Comparison of ENCODE assay signal across 29 mouse cellular contexts in genomic region chr6:15748943-15749342, GRCm38 (mm10). TPM values are rescaled to one million over a fixed set of nuclear protein-coding genes. Genes with fewer than 3 reads are reported as not detected.
DNase-seq lines count a peak whose midpoint lies in the region; ATAC-seq and TF ChIP-seq lines count a peak whose summit lies in the region.
"Had no signal": no experiment of that assay in that cellular context is flagged by ENCODE, and none has a peak within 500 bp of the region (broad histone marks: within the 10 kb centered on the region; RNA-seq: fewer than 3 reads in every experiment).

No protein-coding gene starts in this region.

- no peak overlapping the region for H3K4me3 ChIP-seq in spleen, adult 2 months (ENCODE audit: extremely low read depth, insufficient read depth, insufficient read length)
- no peak overlapping the region for H3K4me3 ChIP-seq in thymus, adult 2 months (ENCODE audit: control insufficient read depth, insufficient read depth, low read length)
- H3K4me3 ChIP-seq: embryonic facial prominence, embryonic 10.5 days; embryonic facial prominence, embryonic 15.5 days; forebrain, embryonic 12.5 days; heart, embryonic 10.5 days; left cerebral cortex, adult 2 months; limb, embryonic 13.5 days; liver, embryonic 13.5 days; midbrain, embryonic 10.5 days; midbrain, embryonic 15.5 days had no signal

- H3K27me3 ChIP-seq in spleen, adult 2 months (ENCODE audit: control insufficient read depth, insufficient read depth, low read length), result no peaks in the 10 kb centered on the region
- no peaks in the 10 kb centered on the region for H3K27me3 ChIP-seq in thymus, adult 2 months (ENCODE audit: control insufficient read depth, insufficient read depth, low read length)
- H3K27me3 ChIP-seq: embryonic facial prominence, embryonic 15.5 days; limb, embryonic 13.5 days; liver, embryonic 13.5 days; midbrain, embryonic 15.5 days had no signal

- H3K27ac ChIP-seq in spleen, adult 2 months (ENCODE audit: insufficient read depth, low read length), result peak overlapping the region; percentile 89; the same call in 1 of the 2 replicates
- no peak overlapping the region for H3K27ac ChIP-seq in thymus, adult 2 months (ENCODE audit: control insufficient read depth, insufficient read depth, low read length)
- H3K27ac ChIP-seq: embryonic facial prominence, embryonic 10.5 days; embryonic facial prominence, embryonic 15.5 days; forebrain, embryonic 12.5 days; heart, embryonic 10.5 days; hindbrain, embryonic 14.5 days; left cerebral cortex, adult 2 months; limb, embryonic 13.5 days; liver, embryonic 13.5 days; macrophage; midbrain, embryonic 10.5 days; midbrain, embryonic 15.5 days had no signal

- H3K36me3 ChIP-seq in spleen, adult 2 months (ENCODE audit: control insufficient read depth, insufficient read depth, low read length), result no peaks in the 10 kb centered on the region
- no peaks in the 10 kb centered on the region for H3K36me3 ChIP-seq in thymus, adult 2 months (ENCODE audit: control insufficient read depth, insufficient read depth, low read length)
- H3K36me3 ChIP-seq: embryonic facial prominence, embryonic 15.5 days; forebrain, embryonic 12.5 days; midbrain, embryonic 15.5 days had no signal

- peak in 1 of 2 experiments; percentile 30 for DNase-seq in spleen, adult 2 months (ENCODE audit: low read depth in 1 of 2, low spot score in 2 of 2)
- DNase-seq in spleen, postnatal 14 days (ENCODE audit: low spot score in 2 of 2), result no peak
- peak; percentile 33 for DNase-seq in thymus, adult 2 months
- DNase-seq in thymus, postnatal 36 days, result peak; percentile 10 to 52
- no peak for DNase-seq in urinary bladder, postnatal 36 days (ENCODE audit: low spot score in 2 of 2)
- no peak for DNase-seq in frontal cortex, postnatal 14 days (ENCODE audit: low spot score in 2 of 2)
- no peak for DNase-seq in urinary bladder, postnatal 14 days (ENCODE audit: low spot score)
- DNase-seq: adrenal gland, postnatal 36 days; cerebellum, adult 2 months; cerebellum, postnatal 25 days; forebrain, postnatal 0 days; gastrocnemius, postnatal 14 days; kidney, postnatal 14 days; liver, embryonic 13.5 days; lung, adult 18-20 months; right cerebral cortex, adult 18-20 months had no signal

- TF ChIP-seq POLR2A in spleen, adult 2 months (IDR thresholded peaks at IDR 0.05; ENCODE audit: low read depth, low read length), result no peak
- TF ChIP-seq POLR2A in thymus, adult 2 months (IDR thresholded peaks at IDR 0.05; ENCODE audit: control insufficient read depth, extremely low read depth, insufficient read depth, low read length, poor library complexity), result no peak

- peaks cover 33% of the 10 kb centered on the region for H3K4me1 ChIP-seq in spleen, adult 2 months (ENCODE audit: control insufficient read depth, insufficient read depth, insufficient read length)
- H3K4me1 ChIP-seq in thymus, adult 2 months (replicated peaks; ENCODE audit: control insufficient read depth, insufficient read depth, low read length), result peaks cover 3% of the 10 kb centered on the region
- H3K4me1 ChIP-seq: heart, embryonic 10.5 days; liver, embryonic 13.5 days had no signal

- no peak for TF ChIP-seq CTCF in spleen, adult 2 months (IDR thresholded peaks at IDR 0.05; ENCODE audit: extremely low read depth, insufficient read depth, insufficient read length, insufficient replicate concordance)
- no peak for TF ChIP-seq CTCF in thymus, adult 2 months (IDR thresholded peaks at IDR 0.05; ENCODE audit: borderline replicate concordance, control insufficient read depth, extremely low read depth, insufficient read depth, low read length, poor library complexity)

- 32% methylated on average over 2 of the region's 2 CpGs for WGBS in spleen, adult 2 months
- WGBS in thymus, adult 2 months, result 19% methylated on average over 2 of the region's 2 CpGs

- peak; percentile 71 for ATAC-seq in megakaryocyte-erythroid progenitor cell, adult 5-6 weeks (replicated peaks; ENCODE audit: low FRiP score, low TSS enrichment, poor library complexity, severe bottlenecking)
- ATAC-seq: forebrain, postnatal 0 days; intestine, postnatal 0 days; lung, postnatal 0 days; midbrain, embryonic 15.5 days had no signal

RNA-seq across cellular contexts. Expression of gene Mdfic, which starts 28.5 kb away (rescaled TPM):
- 6.0 and 8.2 TPM in 2 replicates for polyA plus RNA-seq in spleen, adult 2 months (2012; rRNA removed)
- total RNA-seq in megakaryocyte-erythroid progenitor cell, adult 5-6 weeks (2014; fragmentation: Nextera tagmentation), result 0.11 and 0.45 TPM in 2 replicates
- 2.8 and 4.4 TPM in 2 replicates for total RNA-seq in megakaryocyte-erythroid progenitor cell, adult 5-6 weeks (2017)
- polyA plus RNA-seq in thymus, adult 2 months (2012; rRNA removed), result 5.7 and 6.2 TPM in 2 replicates

Comparison
In these comparisons a context has a peak if more than half of its experiments do, and no peak if none do; other contexts are left out.
1. DNase-seq: peak in thymus, adult 2 months (single experiment) and thymus, postnatal 36 days (2 of 2); none in spleen, postnatal 14 days (0 of 2), urinary bladder, postnatal 36 days (0 of 2), frontal cortex, postnatal 14 days (0 of 2) and urinary bladder, postnatal 14 days (single experiment).